Comparison of ENCODE assay signal across 13 mouse cellular contexts in genomic region chr17:10135111-10135510, GRCm38 (mm10).
A peak's percentile ranks its signal among the peaks of the same experiment; 100 is the strongest.
DNase-seq lines count a peak whose midpoint lies in the region; ATAC-seq lines count a peak whose summit lies in the region.
"Had no signal": no experiment of that assay in that cellular context is flagged by ENCODE, and none has a peak within 500 bp of the region (broad histone marks: within the 10 kb centered on the region; RNA-seq: fewer than 3 reads in every experiment).

No protein-coding gene starts in this region.

- no peak overlapping the region for H3K9ac ChIP-seq in hindbrain, embryonic 13.5 days
- no peak overlapping the region for H3K9ac ChIP-seq in embryonic facial prominence, embryonic 11.5 days (replicated peaks; ENCODE audit: low read length)
- no peak overlapping the region for H3K9ac ChIP-seq in liver, embryonic 12.5 days
- H3K9ac ChIP-seq: heart, embryonic 15.5 days; kidney, embryonic 15.5 days; lung, embryonic 15.5 days had no signal

- no peaks in the 10 kb centered on the region for H3K27me3 ChIP-seq in hindbrain, embryonic 10.5 days (ENCODE audit: insufficient read depth, poor library complexity, severe bottlenecking)
- no peaks in the 10 kb centered on the region for H3K27me3 ChIP-seq in hindbrain, embryonic 13.5 days
- H3K27me3 ChIP-seq in embryonic facial prominence, embryonic 11.5 days (ENCODE audit: control insufficient read depth, insufficient read depth, low read length) = no peaks in the 10 kb centered on the region
- H3K27me3 ChIP-seq in liver, embryonic 12.5 days (replicated peaks) = no peaks in the 10 kb centered on the region
- H3K27me3 ChIP-seq: CH12.LX; heart, embryonic 15.5 days; kidney, embryonic 15.5 days; lung, embryonic 15.5 days had no signal

- H3K36me3 ChIP-seq in hindbrain, embryonic 10.5 days = no peaks in the 10 kb centered on the region
- no peaks in the 10 kb centered on the region for H3K36me3 ChIP-seq in hindbrain, embryonic 13.5 days
- no peaks in the 10 kb centered on the region for H3K36me3 ChIP-seq in embryonic facial prominence, embryonic 11.5 days (replicated peaks; ENCODE audit: control insufficient read depth, insufficient read depth, low read depth, low read length)
- no peaks in the 10 kb centered on the region for H3K36me3 ChIP-seq in liver, embryonic 12.5 days
- H3K36me3 ChIP-seq: heart, embryonic 15.5 days; kidney, embryonic 15.5 days; lung, embryonic 15.5 days had no signal

- no peaks in the 10 kb centered on the region for H3K9me3 ChIP-seq in hindbrain, embryonic 10.5 days
- no peaks in the 10 kb centered on the region for H3K9me3 ChIP-seq in hindbrain, embryonic 13.5 days
- H3K9me3 ChIP-seq in embryonic facial prominence, embryonic 11.5 days (replicated peaks; ENCODE audit: control insufficient read depth, low read length) = no peaks in the 10 kb centered on the region
- H3K9me3 ChIP-seq in liver, embryonic 12.5 days (replicated peaks) = no peaks in the 10 kb centered on the region
- H3K9me3 ChIP-seq: heart, embryonic 15.5 days; kidney, embryonic 15.5 days; lung, embryonic 15.5 days had no signal

- 60% methylated on average over 2 of the region's 2 CpGs for WGBS in hindbrain, embryonic 10.5 days
- 60% methylated on average over 2 of the region's 2 CpGs for WGBS in hindbrain, embryonic 13.5 days
- WGBS in embryonic facial prominence, embryonic 11.5 days = 59% methylated on average over 2 of the region's 2 CpGs
- WGBS in liver, embryonic 12.5 days (ENCODE audit: insufficient replicate concordance) = 54% methylated on average over 2 of the region's 2 CpGs

- peaks cover 4% of the 10 kb centered on the region for H3K4me1 ChIP-seq in hindbrain, embryonic 10.5 days (replicated peaks)
- peaks cover 10% of the 10 kb centered on the region; the same call in 1 of the 2 replicates for H3K4me1 ChIP-seq in hindbrain, embryonic 13.5 days (replicated peaks)
- no peaks in the 10 kb centered on the region for H3K4me1 ChIP-seq in embryonic facial prominence, embryonic 11.5 days (ENCODE audit: control insufficient read depth, insufficient read depth, low read length)
- H3K4me1 ChIP-seq in liver, embryonic 12.5 days = no peaks in the 10 kb centered on the region

- no peak for ATAC-seq in hindbrain, embryonic 13.5 days (ENCODE audit: low FRiP score)
- no peak for ATAC-seq in embryonic facial prominence, embryonic 11.5 days (replicated peaks; ENCODE audit: insufficient number of reproducible peaks, low FRiP score, low TSS enrichment, low read depth)
- no peak for ATAC-seq in liver, embryonic 12.5 days

- no peak overlapping the region for H3K4me3 ChIP-seq in hindbrain, embryonic 10.5 days
- H3K4me3 ChIP-seq in hindbrain, embryonic 13.5 days = no peak overlapping the region
- H3K4me3 ChIP-seq in embryonic facial prominence, embryonic 11.5 days (ENCODE audit: low read depth, low read length) = no peak overlapping the region
- H3K4me3 ChIP-seq in liver, embryonic 12.5 days = no peak overlapping the region
- H3K4me3 ChIP-seq: heart, embryonic 15.5 days; kidney, embryonic 15.5 days; lung, embryonic 15.5 days had no signal

- DNase-seq in hindbrain, embryonic 10.5 days (ENCODE audit: low spot score) = no peak
- DNase-seq in ovary, postnatal 14 days (ENCODE audit: low spot score) = peak; percentile 19
- no peak for DNase-seq in ovary, postnatal 36 days (ENCODE audit: low spot score)
- peak; percentile 67 for DNase-seq in embryonic facial prominence, embryonic 11.5 days (ENCODE audit: low spot score)
- DNase-seq in yolk sac, embryonic 10.5 days (ENCODE audit: low spot score) = peak; percentile 9
- no peak for DNase-seq in spleen, postnatal 4 days (ENCODE audit: low spot score in 2 of 2)
- DNase-seq: adrenal gland, adult 2 months had no signal

- H3K4me2 ChIP-seq in hindbrain, embryonic 13.5 days = no peak overlapping the region
- no peak overlapping the region for H3K4me2 ChIP-seq in embryonic facial prominence, embryonic 11.5 days (ENCODE audit: low read depth, low read length)
- no peak overlapping the region for H3K4me2 ChIP-seq in liver, embryonic 12.5 days
- H3K4me2 ChIP-seq: heart, embryonic 15.5 days; kidney, embryonic 15.5 days; lung, embryonic 15.5 days had no signal

- 0 out of 2 replicates have a peak overlapping the region, but pooled peaks have one; percentile 12 for H3K27ac ChIP-seq in hindbrain, embryonic 10.5 days
- no peak overlapping the region for H3K27ac ChIP-seq in hindbrain, embryonic 13.5 days
- no peak overlapping the region for H3K27ac ChIP-seq in embryonic facial prominence, embryonic 11.5 days (replicated peaks; ENCODE audit: low read depth, low read length)
- H3K27ac ChIP-seq in liver, embryonic 12.5 days = no peak overlapping the region
- H3K27ac ChIP-seq: heart, embryonic 15.5 days; kidney, embryonic 15.5 days; lung, embryonic 15.5 days had no signal

Comparison
In these comparisons a context has a peak if more than half of its experiments do, and no peak if none do; other contexts are left out.
1. DNase-seq: peak in ovary, postnatal 14 days (single experiment), embryonic facial prominence, embryonic 11.5 days (single experiment) and yolk sac, embryonic 10.5 days (single experiment); none in hindbrain, embryonic 10.5 days (single experiment), ovary, postnatal 36 days (single experiment) and spleen, postnatal 4 days (0 of 2).